Mouse (Mus musculus) kidney, postnatal 36 days (tissue): Measurements from ENCODE around the gene Tmem246.

Experiments
- DNase-seq, 2 experiments: peaks; one replicate each; pipeline ENCODE4 v3.0.0; 2021 to 2022; ENCODE audit warnings: mixed read lengths in 2 of 2

Tmem246 gene

DNA sequence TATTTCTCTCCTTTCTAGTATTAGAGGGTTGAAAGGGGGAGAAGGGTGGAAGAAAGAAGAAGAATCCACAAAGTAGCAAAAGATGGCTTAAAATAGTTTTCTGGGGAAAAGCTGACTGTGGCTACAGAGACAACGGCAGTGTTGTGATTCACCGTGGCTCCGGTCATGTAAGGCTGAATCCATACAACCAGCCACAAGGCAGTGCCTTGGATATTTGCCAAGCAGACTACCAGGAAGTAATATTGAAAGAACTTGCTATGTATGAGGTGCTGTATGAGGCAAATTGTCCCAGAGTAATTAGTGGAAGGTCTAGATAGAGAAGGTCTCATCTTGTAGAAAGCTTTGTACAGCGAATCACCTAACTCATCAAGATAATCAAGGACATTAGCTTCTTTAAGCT is 25.5 kb downstream of the Tmem246 start:
- DNase-seq, result no peak

DNA sequence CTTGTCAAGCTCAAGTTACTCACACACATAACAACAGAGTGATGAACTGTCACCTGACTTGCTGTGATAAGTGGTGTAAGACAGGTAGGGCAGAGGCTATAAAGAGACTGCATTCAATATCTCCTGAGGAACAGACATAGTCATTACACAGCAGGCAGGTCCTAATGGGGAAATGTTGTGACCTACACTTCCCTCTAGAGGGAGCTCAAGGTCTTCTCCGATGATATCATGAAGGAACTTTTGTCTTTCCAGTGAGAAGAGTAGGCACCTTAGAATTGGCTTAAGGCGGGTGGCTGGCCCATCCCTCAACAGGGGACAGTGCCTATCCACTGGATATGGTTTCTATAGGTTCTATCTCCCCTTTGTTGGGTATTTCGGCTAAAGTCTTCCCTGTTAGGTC is 30.1 kb downstream of the Tmem246 start:
- peak; percentile 75 to 83 for DNase-seq

DNA sequence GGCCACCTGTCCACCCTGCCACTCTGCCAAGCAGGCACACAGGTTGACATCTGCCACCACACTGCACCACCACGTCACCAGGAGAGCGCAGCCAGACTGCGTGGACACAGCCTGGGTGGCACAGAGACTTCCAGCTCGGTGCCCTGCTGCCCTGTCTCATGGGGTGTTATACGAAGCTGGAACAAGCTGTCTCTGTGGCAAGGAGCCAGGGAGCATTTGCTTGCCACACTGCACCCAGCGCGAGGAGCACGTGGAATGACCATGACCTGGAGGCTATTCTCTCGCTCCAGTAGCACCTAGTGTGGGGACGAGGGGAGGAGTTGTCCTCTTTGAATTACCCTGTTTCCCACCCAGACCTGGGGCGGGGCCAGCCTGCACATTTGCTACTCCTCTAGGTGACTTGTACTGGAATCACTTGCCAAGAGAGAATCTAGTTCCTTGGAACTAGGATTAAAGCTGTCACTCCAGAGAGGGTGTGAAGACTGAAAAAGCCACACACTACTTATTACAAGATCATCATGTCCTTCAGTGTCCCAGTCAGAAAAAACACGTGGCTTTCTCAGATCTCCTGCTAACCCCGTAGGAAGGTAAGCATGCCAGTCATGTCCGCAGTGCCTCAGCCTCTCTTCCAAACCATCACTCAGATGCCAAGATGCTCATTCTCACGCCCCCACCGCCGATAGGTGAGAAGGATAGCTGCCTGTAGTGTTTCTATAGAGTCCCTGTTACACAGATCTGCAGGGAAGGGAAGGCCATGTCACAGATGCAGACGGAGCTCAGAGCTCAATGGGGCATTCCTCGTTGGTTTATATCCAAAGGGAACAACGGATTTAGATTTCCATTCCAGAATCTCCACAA is 37.5 kb downstream of the Tmem246 start:
- DNase-seq, result peak; percentile 96 to 98

DNA sequence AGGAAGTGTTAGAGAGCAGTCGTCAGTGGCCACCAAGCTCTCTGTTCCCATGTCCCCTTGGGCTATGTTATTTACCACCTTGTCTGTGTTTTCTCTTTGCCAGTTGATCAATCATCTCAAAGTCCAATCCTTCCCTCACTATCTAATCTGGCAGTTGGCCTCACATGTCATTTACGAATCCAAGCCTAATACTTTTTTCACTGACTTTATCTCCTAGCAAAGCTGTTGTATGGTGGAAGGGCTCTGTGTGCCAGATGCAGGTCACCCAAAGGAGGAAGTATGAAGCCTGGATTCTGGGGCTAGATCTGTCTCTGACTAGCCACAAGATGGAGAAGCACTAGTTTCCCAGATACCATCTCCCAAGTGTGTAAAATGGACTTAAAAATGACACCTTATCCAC is 39.5 kb downstream of the Tmem246 start:
- DNase-seq, result no peak

DNA sequence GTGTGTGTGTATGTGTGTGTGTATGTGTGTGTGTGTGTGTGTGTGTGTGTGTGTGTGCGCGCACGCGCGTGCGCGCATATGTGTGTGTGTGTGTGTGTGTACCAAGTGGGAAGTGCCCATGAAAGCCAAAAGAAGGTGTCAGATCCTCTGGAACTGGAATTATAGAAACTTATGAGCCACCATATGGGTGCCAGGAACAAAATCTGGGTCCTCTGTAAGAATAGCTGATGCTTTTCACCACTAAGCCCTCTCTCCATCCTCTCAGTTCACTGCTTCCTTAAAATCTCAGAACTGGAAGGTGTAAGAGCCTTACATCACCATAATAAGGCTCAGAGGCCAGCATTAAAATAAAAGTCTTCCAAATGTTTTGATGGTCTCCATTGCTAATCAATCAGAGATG is 40.3 kb downstream of the Tmem246 start:
- DNase-seq, result no peak

DNA sequence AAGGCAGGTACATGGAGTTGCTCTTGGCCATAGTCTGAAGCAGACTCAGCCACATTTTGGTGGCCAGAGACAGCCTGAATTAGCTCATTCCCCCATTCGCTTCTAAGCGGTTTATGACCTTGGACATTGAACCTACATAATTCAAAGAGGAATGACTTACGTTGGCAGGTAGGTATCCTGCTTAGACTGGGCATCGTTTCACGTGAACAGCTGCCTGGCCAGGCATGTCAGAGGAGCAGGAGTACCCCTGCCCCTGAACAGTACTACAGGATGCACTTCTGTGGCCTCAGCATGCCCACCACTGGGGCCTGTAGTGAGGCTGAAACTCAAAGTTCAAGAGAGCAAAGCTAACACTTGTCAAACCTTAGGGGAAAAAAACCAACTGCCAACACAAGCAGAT is 44.3 kb downstream of the Tmem246 start:
- peak; percentile 73 to 86 for DNase-seq

DNA sequence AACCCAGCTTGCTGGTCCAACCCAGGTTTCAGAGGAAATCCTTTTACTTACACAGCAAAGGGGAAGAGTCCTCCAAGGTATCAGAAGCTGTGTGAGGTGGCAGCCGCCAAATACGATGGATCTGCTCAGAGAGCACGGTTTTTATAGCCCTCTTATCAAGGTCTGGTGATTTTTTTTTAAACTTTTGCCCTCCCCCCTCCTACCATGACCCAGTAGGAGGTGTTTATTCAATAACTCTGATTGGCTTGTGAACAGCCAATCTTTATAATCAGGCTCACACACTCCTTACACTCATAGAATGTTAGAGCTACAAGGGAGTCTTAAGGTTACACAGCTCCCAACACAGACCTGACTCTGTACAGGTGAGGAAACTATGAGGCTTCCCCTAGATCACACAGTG is 48.3 kb downstream of the Tmem246 start, which contains the start of gene Aldob:
TSS of gene Aldob (minus strand) at position 164 of the 400 bp plus-strand sequence.
- peak; percentile 88 to 89 for DNase-seq

DNA sequence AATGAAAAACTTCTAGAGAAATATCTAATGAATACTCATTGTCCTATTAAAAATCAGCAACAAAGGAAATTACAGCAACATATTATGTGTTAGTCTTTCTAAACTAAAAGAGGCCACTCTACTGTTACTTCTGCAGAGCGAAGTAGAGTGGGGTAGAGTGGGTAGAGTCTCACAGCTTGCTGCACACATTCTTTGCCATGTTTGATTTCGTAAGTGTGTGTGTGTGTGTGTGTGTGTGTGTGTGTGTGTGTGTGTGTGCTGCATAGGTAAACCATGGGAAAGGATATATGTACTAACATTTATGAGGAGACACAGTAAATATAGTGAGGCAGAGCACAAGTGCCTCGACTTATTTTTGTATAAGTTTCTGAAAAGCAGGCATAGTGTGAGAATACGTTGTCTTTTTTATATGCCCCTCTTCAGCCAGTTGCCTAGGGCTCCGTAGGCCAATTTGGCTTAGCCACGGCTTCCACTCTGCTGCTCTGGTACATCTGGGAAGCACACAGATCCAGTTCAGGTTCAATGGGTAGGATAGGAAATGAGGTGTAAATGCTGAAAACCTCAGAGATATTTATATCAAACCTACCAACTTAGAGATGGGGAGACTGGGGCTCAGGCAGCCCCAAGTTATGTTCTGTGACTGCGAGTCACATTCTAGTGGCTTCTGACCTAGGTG is 50.0 kb downstream of the Tmem246 start:
- peak in 1 of 2 experiments; percentile 30 for DNase-seq

DNA sequence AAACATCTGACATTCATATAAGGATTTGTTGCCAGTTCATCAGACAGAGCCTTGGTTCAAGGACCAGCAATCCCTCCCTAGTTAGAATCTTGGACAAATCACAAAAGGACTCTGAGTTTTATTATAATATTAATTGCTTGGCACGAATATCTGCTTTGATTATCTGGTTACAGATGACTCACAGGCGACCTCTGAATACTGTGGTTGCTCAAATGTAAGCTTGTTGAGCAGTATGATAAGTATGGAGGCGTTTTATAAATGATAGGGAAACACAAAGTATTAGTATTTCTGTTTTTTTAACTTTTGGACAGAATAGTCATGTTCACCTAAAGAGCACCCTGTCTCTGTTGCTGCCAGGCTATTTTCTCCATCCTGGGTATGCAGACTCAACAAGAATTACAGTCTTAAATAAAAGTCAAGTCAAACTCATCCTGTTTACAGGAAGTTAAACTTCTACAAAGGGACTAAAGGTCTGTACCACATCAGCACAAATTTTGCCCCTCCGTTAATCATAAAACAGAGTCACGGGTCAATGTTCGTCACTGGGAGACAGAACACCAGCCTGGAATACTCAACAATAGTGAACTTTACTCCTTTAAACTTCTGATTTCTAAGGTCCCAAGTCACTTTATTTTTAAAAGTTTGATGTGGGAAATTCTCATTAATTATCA is 50.7 kb downstream of the Tmem246 start:
- DNase-seq, result peak; percentile 63 to 78

DNA sequence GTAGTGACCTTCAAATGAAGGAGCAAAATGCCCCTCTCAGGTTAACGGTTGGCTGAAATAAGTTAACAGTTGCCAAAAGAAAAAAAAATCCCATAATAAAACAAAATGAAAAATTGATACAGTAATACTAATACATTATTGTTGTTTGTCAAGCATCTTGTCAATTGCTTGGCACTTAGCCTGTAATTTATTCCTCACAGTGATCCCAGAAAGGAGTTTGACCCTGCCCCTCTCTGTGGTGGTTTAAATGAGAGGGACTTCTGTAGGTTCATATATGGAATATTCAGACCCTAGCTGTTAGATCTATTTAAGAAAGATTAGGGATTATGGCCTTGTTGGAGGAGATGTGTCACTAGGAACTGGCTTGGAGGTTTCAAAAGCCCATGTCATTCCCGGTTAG is 51.6 kb downstream of the Tmem246 start:
- no peak for DNase-seq

DNA sequence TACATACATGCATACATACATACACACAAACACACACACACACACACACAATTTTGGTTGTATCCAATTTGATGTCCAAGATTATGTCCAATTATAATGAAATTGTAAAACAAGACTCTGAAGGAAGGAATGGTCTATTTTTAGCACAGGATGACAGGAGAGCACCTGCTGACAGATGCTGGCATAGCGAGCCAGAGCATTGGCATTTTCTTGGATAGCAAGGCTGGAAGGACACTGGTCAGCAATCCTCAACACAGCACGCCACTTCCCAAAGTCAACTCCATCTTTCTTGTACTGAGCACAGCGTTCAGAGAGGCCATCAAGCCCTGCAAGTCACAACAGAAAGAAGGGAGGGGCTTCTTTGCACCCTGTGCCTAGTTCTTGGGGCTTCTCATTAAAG is 56.7 kb downstream of the Tmem246 start:
- peak in 1 of 2 experiments; percentile 24 for DNase-seq

DNA sequence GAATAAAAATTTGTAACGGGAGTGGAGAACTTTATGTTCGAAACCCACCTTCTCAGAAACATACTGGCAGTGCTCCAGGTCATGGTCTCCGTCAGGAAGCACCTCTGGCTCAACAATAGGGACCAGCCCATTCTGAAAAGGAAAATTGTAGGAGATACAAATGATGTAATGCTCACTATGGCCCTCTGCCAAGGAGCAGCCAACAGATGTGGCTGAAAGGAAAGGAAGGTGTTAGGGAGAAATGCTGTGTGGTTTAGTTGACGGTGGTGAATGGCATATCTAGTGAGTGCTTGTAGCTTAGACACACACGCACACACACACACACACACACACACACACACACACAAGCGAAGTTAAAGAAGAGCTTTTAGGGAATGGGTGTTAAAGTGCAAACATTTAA is 58.0 kb downstream of the Tmem246 start:
- peak in 1 of 2 experiments; percentile 30 for DNase-seq

DNA sequence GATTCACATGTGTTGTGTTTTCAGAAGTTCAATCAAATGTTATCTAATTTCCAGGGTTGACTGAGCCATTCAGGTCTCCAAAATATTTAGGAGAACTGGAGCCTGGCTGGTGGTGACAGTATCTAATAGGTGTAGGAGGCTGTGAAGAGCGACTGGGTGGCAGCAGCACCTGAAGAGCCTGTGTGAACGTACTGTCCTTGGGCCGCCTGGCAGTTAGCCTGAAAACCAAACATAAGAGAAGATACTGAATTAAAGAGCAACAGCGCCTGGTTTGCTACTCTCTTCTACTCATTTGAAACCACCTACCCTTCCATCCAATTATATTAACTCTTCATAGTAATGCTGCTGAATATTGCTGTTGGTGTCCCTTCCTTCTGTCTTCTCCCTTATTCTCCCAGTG is 61.0 kb downstream of the Tmem246 start:
- peak in 1 of 2 experiments; percentile 34 for DNase-seq

DNA sequence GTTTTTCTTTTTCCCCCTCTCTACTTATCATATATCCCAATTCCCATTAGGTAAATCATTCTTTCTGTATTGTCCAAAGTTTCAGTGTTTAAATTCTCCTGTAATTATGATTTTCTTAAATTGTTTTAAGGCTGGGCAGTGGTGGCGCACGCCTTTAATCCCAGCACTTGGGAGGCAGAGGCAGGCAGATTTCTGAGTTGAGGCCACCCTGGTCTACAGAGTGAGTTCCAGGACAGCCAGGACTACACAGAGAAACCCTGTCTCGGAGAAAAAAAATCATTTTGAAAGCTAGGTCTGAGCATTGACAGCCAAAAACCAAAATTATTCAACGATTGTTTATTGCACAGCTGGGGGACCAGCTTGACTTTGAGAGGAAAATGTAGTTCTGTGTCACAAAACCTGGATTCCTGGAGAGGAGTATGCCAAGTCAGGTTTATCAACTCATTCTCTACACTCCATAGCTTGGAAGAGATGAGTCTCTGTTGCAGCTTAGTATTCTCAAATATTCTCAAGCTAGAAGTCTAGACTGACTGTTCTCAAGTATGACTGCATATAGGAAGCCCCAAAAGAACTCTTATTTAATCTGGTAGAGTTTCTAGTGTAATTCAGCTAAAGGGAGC is 61.9 kb downstream of the Tmem246 start:
- DNase-seq, result no peak

DNA sequence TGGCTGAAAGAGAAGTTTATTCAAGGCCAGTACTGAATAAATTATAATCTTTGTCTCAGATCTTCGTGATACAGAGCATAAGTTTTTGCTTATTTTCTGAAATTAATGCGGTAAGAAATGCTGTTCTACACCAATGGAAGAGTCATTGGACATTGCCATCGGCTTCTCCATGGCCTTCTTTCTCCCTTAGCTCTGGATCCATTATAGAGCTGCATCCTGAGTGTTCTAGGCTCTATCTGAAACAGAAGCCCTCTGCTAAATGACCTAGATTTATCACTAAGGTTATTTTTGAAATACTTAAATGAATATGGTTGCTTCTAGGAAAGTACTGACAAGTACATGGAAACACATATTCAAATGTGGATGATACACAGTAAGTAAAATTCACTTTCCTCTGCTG is 62.6 kb downstream of the Tmem246 start:
- no peak for DNase-seq
